Mouse (Mus musculus) midbrain, embryonic 14.5 days (tissue): ENCODE measurements around the gene Cnot6. TPM values are rescaled to one million over a fixed set of nuclear protein-coding genes. Genes with fewer than 3 reads are reported as not detected.

Experiments used
- ATAC-seq: fragments of 200-750 bp; cut with Nextera tagmentation; 2 replicates; pipeline ENCODE4 v1.8.0; 2017; ENCODE audit warnings: moderate number of reproducible peaks, moderate library complexity; ENCODE audit not compliant: low FRiP score, low TSS enrichment
- DNase-seq: peaks from one replicate; pipeline ENCODE4 v3.0.0-alpha.2; 2015
- H3K27ac ChIP-seq: fragments of 300-500 bp; sonication (generic); replicated peaks from 2 replicates; pipeline ENCODE4 v1.5.1; 2014; ENCODE audit warnings: mild to moderate bottlenecking, low read depth, low read length, moderate library complexity
- H3K27me3 ChIP-seq: fragments of 300-500 bp; sonication (generic); 2 replicates; pipeline ENCODE4 v1.6.1; 2014; ENCODE audit warnings: low read length, control low read depth, mixed read lengths; ENCODE audit not compliant: control insufficient read depth, insufficient read depth
- H3K36me3 ChIP-seq: fragments of 300-500 bp; sonication (generic); 2 replicates; pipeline ENCODE4 v1.6.1; 2014; ENCODE audit warnings: low read length, control low read depth; ENCODE audit not compliant: control insufficient read depth, insufficient read depth
- H3K4me1 ChIP-seq: fragments of 300-500 bp; sonication (generic); 2 replicates; pipeline ENCODE4 v1.6.1; 2014; ENCODE audit warnings: mild to moderate bottlenecking, antibody characterized with exemption, low read length, control low read depth; ENCODE audit not compliant: control insufficient read depth, insufficient read depth
- H3K4me2 ChIP-seq: fragments of 300-500 bp; sonication (generic); 2 replicates; pipeline ENCODE4 v1.6.1; 2014; ENCODE audit warnings: mild to moderate bottlenecking, low read length, moderate library complexity
- H3K4me3 ChIP-seq: fragments of 300-500 bp; sonication (generic); replicated peaks from 2 replicates; pipeline ENCODE4 v1.5.1; 2014; ENCODE audit warnings: low read depth, low read length
- H3K9ac ChIP-seq: fragments of 300-500 bp; sonication (generic); replicated peaks from 2 replicates; pipeline ENCODE4 v1.6.1; 2014; ENCODE audit warnings: mild to moderate bottlenecking, low read length, moderate library complexity
- H3K9me3 ChIP-seq: fragments of 300-500 bp; sonication (generic); 2 replicates; pipeline ENCODE4 v1.6.1; 2016; ENCODE audit warnings: low read length, control low read depth, mixed read lengths; ENCODE audit not compliant: control insufficient read depth
- WGBS: fragments of 180-500 bp; shearing (Covaris S2); extraction: QIAGEN DNeasy Blood & Tissue Kit; methylation state at CpG from one replicate; pipeline ENCODE4 v1.1.7; 2014; 5-methylcytosine and 5-hydroxymethylcytosine counted together
- polyA plus RNA-seq: library from polyadenylated mRNA; unstranded; fragments of >200 nt; fragmentation: Nextera tagmentation; extraction: Ambion mirVana; gene quantifications from 2 replicates; pipeline ENCODE4 v1.2.1, GENCODE M21; 2014

Cnot6 gene
- polyA plus RNA-seq, 1 experiment from 2014 or later, result 57.6 TPM

GRCm38 (mm10) chr11:49702014-49702413 lies 10.5 kb downstream of the Cnot6 start:
- Histone ChIP-seq H3K36me3 (peaks cover 42% of the 10 kb centered on the region), H3K9ac (no peak overlapping the region), H3K4me1 (no peaks in the 10 kb centered on the region), H3K9me3 (no peaks in the 10 kb centered on the region), H3K27me3 (no peaks in the 10 kb centered on the region), H3K4me2 (no peak overlapping the region), H3K27ac (no peak overlapping the region), H3K4me3 (no peak overlapping the region)
- WGBS, result 98% methylated on average over 8 of the region's 8 CpGs
- DNase-seq (no peak), ATAC-seq (no peak)

DNA sequence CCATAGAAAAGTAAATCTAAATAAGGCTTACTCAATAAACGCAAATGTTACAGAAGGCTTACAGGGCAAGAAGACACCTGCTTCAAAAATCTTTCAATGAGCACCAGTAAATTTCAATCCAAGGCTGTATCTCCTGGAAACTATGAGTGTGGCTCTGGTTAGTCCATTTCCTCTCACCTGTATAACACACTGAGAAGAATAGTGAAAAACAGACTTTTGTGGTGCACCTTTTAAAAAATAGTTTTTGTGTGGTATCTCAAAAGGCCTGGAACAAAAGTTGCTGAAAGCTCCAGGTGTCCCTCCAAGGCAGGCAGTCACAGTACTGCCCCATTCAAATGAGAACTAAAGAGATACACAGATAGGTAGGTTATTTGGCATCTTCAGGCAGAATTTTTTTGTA lies 13.4 kb downstream of the Cnot6 start:
- Histone ChIP-seq H3K36me3 (peaks cover 38% of the 10 kb centered on the region), H3K4me3 (no peak overlapping the region), H3K4me1 (no peaks in the 10 kb centered on the region), H3K9ac (no peak overlapping the region), H3K9me3 (no peaks in the 10 kb centered on the region), H3K27ac (no peak overlapping the region), H3K4me2 (no peak overlapping the region), H3K27me3 (no peaks in the 10 kb centered on the region)
- DNase-seq (no peak), ATAC-seq (no peak)
- 90% methylated on average over 1 of the region's 1 CpGs for WGBS

GRCm38 (mm10) chr11:49697779-49698178 lies 14.7 kb downstream of the Cnot6 start:
- DNase-seq (no peak), ATAC-seq (no peak)
- Histone ChIP-seq H3K4me2 (no peak overlapping the region), H3K4me1 (no peaks in the 10 kb centered on the region), H3K36me3 (peaks cover 41% of the 10 kb centered on the region), H3K4me3 (no peak overlapping the region), H3K9me3 (no peaks in the 10 kb centered on the region), H3K27me3 (no peaks in the 10 kb centered on the region), H3K27ac (no peak overlapping the region), H3K9ac (no peak overlapping the region)
- 96% methylated on average over 5 of the region's 5 CpGs for WGBS

DNA sequence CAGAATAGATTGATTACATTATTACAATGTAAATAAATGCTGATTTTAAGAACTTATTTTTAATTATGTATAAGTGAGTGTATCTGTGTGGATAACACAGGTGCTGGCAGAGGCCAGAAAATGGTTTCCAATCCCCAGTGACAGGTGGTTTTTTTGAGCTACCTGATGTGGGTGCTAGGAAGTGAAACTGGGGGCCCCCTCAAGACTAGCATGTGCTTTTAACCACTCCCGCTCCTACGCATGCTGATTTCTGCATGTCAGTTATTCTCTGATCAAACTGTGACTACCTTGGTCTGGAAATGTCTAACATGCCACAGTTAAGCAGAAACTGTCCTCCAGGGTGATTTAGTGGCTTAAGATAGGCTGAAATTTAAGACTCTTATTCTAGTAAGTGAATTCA lies 16.1 kb downstream of the Cnot6 start:
- no peaks in the 10 kb centered on the region for H3K4me1 ChIP-seq
- no peaks in the 10 kb centered on the region for H3K27me3 ChIP-seq
- H3K36me3 ChIP-seq, result peaks cover 31% of the 10 kb centered on the region
- H3K4me2 ChIP-seq, result no peak overlapping the region
- no peak overlapping the region for H3K9ac ChIP-seq
- H3K27ac ChIP-seq, result no peak overlapping the region
- ATAC-seq (no peak), DNase-seq (no peak)
- 92% methylated on average over 2 of the region's 2 CpGs for WGBS
- H3K4me3 ChIP-seq, result no peak overlapping the region
- H3K9me3 ChIP-seq, result no peaks in the 10 kb centered on the region

DNA sequence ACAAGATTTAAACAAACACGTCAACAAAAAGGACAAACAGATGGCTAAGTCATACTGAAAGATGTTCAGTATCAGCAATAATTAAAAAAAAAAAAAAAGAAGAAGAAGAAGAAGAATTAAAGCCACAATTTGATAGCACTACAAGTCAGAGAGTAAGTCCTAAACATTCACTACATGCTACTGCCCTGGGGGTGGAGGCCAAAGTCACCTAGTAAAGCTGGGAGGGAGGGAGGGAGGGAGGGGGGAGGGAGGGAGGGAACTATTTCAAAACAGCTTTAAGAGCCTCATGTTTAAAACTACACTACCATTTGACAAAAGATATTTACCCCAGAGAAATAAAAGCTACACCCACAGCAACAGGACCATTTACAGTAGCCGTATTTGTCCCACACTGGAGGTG lies 16.8 kb downstream of the Cnot6 start:
- 94% methylated on average over 2 of the region's 2 CpGs for WGBS
- Histone ChIP-seq H3K36me3 (peaks cover 27% of the 10 kb centered on the region), H3K4me1 (no peaks in the 10 kb centered on the region), H3K27ac (no peak overlapping the region), H3K9me3 (no peaks in the 10 kb centered on the region), H3K4me2 (no peak overlapping the region), H3K9ac (no peak overlapping the region), H3K27me3 (no peaks in the 10 kb centered on the region), H3K4me3 (no peak overlapping the region)
- ATAC-seq (no peak), DNase-seq (no peak)

DNA sequence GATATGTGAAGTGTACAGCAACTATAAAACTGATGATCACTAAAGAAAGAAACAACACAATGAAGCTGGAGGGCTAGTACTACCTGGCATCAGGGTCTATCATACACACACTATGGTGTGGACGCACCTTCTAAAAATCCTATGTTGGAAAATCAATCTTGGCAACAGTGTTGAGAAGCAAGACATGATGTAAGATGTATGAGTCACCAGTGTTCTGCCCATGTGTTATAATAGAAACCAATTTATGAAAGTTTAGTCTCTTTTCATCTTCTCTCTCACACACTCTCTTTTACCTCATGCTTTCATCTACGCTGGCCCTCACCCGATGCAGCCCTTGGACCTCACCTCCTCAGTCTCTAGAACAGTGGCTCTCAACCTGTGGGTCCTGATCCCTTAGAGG lies 17.5 kb downstream of the Cnot6 start:
- Histone ChIP-seq H3K27me3 (no peaks in the 10 kb centered on the region), H3K27ac (no peak overlapping the region), H3K4me2 (no peak overlapping the region), H3K4me3 (no peak overlapping the region), H3K4me1 (no peaks in the 10 kb centered on the region), H3K36me3 (peaks cover 32% of the 10 kb centered on the region), H3K9ac (no peak overlapping the region), H3K9me3 (no peaks in the 10 kb centered on the region)
- ATAC-seq (no peak), DNase-seq (no peak)
- over 99% methylated on average over 3 of the region's 3 CpGs for WGBS

DNA sequence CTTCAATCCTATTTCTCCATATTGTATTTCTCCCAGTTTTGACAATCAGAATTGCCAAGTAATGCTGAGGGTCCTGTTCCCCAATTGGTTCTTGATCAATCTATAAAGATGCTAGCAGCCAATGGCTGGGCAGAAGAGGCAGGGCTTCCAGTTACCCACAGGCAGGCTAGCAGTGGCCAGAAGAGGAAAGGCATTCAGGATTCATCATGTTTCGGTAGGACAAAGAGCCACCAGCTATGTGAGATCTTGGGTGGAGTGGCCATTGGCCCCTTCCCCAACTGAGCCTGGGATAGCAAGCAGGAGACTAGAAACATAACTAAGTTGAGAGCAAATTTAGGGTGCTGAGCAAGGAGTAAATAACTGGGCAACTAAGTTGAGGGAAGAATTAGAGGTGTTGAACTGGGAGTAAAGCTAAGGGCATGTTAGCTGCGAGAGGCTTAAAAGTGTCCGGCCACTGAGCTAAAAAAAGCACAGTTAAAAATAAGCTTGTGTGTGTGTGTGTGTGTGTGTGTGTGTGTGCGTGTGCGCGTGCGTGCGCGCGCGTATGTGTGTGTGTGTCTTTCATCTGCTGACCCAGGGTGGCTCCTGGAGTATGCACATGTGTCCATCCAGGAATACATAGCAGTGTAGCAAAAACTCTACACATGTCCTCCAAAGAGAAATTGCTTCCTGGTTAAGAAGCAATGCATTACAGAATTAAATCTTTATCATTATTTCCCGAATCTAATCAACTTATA lies 28.1 kb downstream of the Cnot6 start:
- peaks cover 87% of the 10 kb centered on the region for H3K36me3 ChIP-seq
- no peak for DNase-seq
- WGBS, result 97% methylated on average over 12 of the region's 12 CpGs

DNA sequence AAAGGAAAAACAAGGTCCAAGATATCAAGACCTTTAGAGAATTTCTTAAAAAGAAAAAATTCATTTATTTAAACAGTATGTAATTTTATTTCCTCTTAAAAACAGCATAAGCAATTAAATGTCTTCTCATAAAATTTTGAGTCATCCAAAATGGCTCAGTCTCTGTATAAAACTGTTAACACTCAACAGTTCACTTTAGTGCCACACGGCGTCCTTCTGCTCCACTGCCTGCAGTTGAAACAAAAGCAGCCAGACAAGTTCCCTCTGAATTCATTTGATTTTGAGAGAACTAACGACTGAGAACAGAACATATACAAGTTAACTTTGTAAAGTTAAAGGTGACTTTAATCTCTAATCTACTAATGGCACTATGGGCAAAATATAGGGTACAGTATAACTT lies 39.1 kb downstream of the Cnot6 start:
- WGBS, result 84% methylated on average over 3 of the region's 3 CpGs
- H3K27me3 ChIP-seq, result no peaks in the 10 kb centered on the region
- no peaks in the 10 kb centered on the region for H3K9me3 ChIP-seq
- H3K4me1 ChIP-seq, result no peaks in the 10 kb centered on the region
- H3K27ac ChIP-seq, result no peak overlapping the region
- DNase-seq (no peak), ATAC-seq (no peak)
- peaks cover 64% of the 10 kb centered on the region for H3K36me3 ChIP-seq
- H3K9ac ChIP-seq, result no peak overlapping the region
- no peak overlapping the region for H3K4me2 ChIP-seq
- no peak overlapping the region for H3K4me3 ChIP-seq

More for the DNA sequence above, 28.1 kb downstream of the Cnot6 start:
- H3K4me3 ChIP-seq, result no peak overlapping the region
- no peak overlapping the region for H3K27ac ChIP-seq
- H3K4me1 ChIP-seq, result no peaks in the 10 kb centered on the region
- no peak overlapping the region for H3K9ac ChIP-seq
- no peaks in the 10 kb centered on the region for H3K27me3 ChIP-seq
- no peak overlapping the region for H3K4me2 ChIP-seq
- no peak for ATAC-seq
- no peaks in the 10 kb centered on the region for H3K9me3 ChIP-seq

DNA sequence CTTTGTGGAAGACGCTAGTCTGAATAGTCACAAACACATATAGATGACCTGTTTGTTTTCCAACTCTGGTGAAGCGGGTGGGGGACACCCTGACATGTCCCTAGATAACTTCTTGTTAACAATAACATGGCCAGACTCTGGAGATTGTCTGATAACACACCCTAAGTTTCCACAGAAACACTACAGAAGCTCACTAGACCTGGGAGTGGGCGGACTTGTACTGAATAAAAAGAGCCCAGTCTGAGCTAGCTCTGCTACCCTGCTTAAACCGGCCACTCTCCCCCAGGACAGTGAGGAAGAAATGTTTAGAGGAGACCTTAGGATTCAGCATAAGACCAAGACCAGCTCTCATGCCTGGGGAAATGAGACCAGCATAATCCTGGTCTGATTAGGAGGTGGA lies 47.1 kb downstream of the Cnot6 start:
- Histone ChIP-seq H3K4me3 (no peak overlapping the region), H3K4me2 (no peak overlapping the region), H3K27ac (no peak overlapping the region), H3K27me3 (no peaks in the 10 kb centered on the region), H3K36me3 (0 out of 2 replicates have a peak, but pooled peaks cover 11% of the 10 kb centered on the region), H3K4me1 (no peaks in the 10 kb centered on the region), H3K9ac (no peak overlapping the region), H3K9me3 (no peaks in the 10 kb centered on the region)
- no peak for ATAC-seq
- WGBS, result 78% methylated on average over 4 of the region's 4 CpGs
- DNase-seq, result no peak
